Mouse (Mus musculus): ENCODE data around the gene Nhs.

GRCm38 (mm10) chrX:162020039-162020566, 139.4 kb downstream of the Nhs start:
- TF ChIP-seq CTCF (IDR thresholded peaks at IDR 0.05; ENCODE audit: low read depth, low read length) (no peak), POLR2A (IDR thresholded peaks at IDR 0.05; ENCODE audit: extremely low read depth, insufficient read depth, low read length) (no peak)
